Mouse (Mus musculus) heart, adult 9 months (tissue): ENCODE results near the gene Cspg5.
A peak's percentile ranks its signal among the peaks of the same experiment; 100 is the strongest.

Source experiments
- DNase-seq, 2 experiments: peaks; one replicate each; pipeline ENCODE4 v3.0.0; 2022; ENCODE audit warnings: low spot score in 2 of 2

Gene Cspg5

DNA sequence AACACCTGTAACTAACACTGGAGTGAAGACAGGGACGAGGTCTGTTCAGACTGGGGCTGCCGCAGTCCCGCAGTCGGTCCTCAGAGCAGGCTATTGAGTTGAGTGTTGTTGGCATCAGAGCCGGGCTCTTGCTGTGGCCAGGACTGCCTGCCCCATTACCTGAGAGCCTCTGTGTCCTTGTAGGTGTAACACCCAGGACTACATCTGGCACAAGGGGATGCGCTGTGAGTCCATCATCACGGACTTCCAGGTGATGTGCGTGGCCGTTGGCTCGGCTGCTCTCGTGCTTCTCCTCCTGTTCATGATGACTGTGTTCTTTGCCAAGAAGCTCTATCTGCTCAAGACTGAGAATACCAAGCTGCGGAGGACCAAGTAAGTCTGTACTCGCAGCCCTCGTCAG, 7.2 kb downstream of the Cspg5 start:
- DNase-seq, result no peak

- no peak for DNase-seq
Measured at GRCm38 (mm10) chr9:110255407-110256019, 11.9 kb downstream of the Cspg5 start.

- DNase-seq, result no peak
Measured at GRCm38 (mm10) chr9:110258646-110259045, 15.1 kb downstream of the Cspg5 start.

GRCm38 (mm10) chr9:110259118-110259517, 15.5 kb downstream of the Cspg5 start:
- no peak for DNase-seq

GRCm38 (mm10) chr9:110263181-110263580, 19.6 kb downstream of the Cspg5 start:
- DNase-seq, result no peak

- no peak for DNase-seq
Measured at GRCm38 (mm10) chr9:110264991-110265390, 21.4 kb downstream of the Cspg5 start.

DNA sequence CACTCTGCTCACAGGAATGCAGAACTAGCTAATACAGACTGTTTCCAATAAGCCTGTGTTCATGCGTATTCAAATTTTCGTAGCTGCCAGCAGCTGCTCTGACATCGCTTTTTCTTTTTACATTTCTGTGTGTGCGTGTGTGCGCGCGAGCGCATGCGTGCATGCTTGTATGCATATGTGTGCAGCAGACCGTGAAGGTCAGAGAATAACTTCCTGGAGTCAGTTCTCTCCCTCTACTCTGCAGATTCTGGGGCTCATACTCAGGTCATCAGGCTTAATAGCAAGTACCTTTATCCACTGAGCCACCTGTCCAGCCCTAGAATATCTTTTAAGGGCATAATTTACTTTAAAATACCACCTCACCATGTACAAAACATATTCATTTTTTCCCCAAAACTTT, 24.8 kb downstream of the Cspg5 start:
- no peak for DNase-seq

DNA sequence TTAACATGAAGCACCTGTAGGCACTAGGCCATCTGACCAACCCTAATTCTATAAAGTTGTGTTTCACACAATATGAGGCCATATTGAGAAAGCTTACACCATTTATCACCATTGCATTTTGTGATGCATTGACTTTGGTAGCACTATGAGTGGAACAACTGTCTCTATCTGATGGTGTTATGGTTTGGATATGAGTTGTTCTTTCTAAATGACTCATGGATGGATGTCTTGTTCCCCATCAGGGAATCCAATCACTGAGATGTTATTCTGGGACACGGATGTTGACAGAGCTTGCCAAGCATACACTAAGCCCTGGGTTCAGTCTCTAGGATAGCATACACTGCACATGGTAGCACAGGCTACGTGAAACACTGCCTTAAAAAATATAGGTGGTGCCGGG, 28.7 kb downstream of the Cspg5 start:
- no peak for DNase-seq

DNA sequence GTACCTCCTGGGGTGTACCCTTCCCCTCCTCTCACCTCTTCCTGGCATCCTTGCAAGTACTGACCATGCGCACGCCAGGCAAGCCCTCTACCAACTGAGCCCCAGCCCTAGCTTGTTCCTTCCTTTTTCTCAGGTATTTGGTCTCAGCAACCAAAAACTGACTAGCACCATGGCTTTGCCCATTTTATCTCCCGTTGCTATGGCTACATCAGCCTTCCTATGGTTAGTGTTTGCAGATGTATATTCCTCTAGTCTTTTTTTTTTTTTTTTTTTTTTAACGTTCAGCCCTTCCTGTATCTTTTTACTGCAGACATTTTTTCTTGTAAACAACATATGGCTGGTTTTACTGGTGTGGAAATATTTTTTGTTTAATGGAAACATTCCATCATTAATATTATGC, 29.9 kb downstream of the Cspg5 start:
- DNase-seq, result no peak

DNA sequence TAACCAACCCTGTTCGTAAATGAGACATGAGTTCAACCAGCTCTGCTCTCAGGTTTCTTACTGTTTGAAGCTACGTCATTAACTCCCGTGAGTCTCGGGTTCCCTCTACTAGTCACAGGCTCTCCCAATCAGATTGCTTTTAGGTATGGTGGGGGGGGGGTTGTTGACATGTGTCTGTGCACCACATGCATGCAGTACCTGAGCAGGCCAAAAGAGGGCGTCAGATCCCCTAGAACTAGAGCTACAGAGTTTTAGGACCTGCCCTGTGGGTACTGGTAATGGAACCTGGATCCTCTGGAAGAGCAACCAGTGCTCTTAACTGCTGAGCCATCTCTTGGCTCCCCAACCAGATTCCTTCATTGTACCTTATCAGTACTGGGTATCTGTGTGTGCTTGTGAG, 32.3 kb downstream of the Cspg5 start:
- no peak for DNase-seq

DNA sequence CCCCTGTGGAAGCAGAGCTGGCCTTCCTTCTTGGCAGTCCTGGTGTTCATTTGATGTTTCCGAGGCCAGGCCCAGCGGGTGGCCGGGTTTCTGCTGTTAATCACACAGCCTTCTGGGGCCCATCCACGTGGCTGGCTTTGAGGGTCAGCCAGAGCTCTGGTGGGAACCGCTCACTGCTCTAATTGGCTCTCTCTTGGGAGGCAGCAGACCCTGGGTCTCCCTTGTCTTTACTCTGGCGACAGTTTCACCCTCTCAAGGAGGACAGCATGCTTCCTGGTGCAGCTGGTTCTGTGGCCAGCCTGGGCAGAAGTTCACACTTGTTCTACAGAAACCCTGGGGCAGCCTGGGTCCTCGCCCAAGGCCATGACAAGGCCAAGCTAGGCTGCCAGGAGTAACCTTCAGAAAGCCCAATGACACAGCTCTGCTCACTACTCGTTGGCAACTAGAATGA, 33.9 kb downstream of the Cspg5 start:
- no peak for DNase-seq

DNA sequence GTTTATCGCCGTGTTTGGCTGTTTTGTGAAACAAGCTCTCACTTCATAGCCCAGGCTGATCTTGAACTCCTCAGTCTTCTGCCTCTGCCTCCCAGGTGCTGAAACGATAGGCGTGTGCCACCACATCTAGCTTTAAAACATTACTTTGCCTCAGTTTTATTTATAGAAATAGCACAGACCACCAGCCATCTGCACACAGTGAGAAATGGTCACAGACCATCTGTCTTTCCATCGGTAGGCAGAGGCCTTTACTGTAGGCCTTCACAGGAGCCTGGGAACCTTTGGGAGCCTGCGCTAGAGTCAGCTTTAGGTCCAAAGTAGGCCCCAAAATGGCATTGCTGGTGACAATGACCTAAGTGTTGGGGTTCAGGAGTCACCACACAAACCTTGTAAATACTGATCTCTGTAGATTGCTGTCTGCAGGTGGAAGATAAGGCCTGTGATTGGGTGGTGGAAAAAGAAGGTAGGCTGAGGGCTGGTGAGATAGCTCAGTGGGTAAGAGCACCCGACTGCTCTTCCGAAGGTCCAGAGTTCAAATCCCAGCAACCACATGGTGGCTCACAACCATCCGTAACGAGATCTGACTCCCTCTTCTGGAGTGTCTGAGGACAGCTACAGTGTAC, 40.6 kb downstream of the Cspg5 start:
- no peak for DNase-seq

DNA sequence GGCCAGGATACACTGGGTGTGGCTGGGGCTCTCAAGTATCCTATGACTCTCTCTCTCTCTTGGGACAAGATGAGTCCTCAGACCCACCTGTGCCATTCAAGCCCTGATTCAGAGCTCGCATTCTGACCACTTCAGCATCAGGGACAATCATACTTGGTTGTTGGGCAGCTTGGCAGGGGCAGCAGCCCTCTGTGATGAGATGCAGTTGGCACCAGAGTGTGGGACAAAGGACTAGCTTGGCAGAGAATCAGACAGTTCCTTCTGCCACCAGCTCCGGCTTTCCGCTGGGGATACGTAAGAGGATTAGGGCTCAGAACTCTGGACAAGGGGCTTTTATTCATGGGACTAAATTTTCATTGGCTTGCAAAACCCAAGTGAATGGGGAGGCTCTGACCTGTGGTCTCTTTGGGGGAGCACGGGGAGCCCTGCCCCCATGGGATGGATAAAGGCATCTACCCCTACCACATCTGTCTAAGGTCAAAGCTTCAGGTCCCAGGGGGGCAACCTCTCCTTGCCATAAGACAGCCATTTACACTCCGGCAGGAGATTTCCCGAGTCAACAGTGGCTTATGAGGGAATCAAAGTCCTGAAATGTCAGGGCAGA, 43.8 kb downstream of the Cspg5 start:
- no peak for DNase-seq

- DNase-seq, result no peak
Measured at GRCm38 (mm10) chr9:110293254-110293718, 49.7 kb downstream of the Cspg5 start.

GRCm38 (mm10) chr9:110293873-110294415, 50.4 kb downstream of the Cspg5 start:
- DNase-seq, result no peak

DNA sequence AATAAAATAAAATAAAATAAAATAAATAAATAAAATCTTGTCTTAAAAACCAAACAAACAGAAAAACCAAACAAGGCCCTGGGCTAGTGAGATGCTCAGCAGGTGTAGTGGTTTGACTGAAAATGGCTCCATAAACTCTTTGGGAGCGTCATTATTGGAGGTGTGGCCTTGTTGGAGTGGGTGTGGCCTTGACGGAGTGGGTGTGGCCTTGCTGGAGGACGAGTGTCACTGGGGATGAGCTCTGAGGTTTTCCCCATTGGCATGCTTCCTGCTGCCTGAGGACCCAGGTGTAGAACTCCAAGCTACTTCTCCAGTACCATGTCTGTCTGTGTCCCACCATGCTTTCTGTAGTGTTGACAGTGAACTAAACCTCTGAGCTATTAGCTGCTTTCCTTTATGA, 51.2 kb downstream of the Cspg5 start:
- DNase-seq, result no peak

GRCm38 (mm10) chr9:110296867-110297627, 53.5 kb downstream of the Cspg5 start:
- DNase-seq, result peak; percentile 39 to 70

DNA sequence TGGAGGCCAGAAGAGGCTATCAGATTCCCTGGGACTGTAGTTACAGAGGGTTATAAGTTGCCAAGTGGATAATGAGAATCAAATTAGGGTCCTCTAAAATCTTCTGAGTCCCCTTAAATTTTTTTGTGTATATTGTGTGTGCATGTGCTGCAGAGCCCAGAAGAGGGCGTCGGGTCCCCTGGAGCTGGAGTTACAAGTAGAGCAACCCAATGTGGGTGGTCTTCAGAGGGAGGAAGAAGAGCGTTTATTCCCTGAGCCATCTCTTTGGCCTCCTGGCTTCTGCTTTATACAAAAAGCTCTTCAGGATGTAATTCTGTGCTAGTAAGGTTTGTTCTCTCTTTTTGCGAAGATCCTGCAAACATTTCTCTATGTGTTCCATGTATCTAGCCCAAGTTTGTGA, 60.9 kb downstream of the Cspg5 start:
- no peak for DNase-seq

GRCm38 (mm10) chr9:110304969-110305651, 61.5 kb downstream of the Cspg5 start, which contains the start of gene Elp6:
TSS of gene Elp6 (plus strand) at chr9:110305173.
- peak; percentile 93 to 94 for DNase-seq

GRCm38 (mm10) chr9:110306371-110306770, 62.8 kb downstream of the Cspg5 start:
- no peak for DNase-seq
